Mouse (Mus musculus) E14TG2a.4 (cell line): Measurements from ENCODE around the gene C3.

Experiments
- H3K27me3 ChIP-seq: 2 replicates; pipeline ENCODE4 v1.6.1; 2014; ENCODE audit warnings: low read length, control low read depth; ENCODE audit not compliant: insufficient read depth
- H3K36me3 ChIP-seq: 2 replicates; pipeline ENCODE4 v1.6.1; 2014; ENCODE audit warnings: low read length, control low read depth; ENCODE audit not compliant: insufficient read depth
- H3K4me1 ChIP-seq: replicated peaks from 2 replicates; pipeline ENCODE4 v1.6.1; 2014; ENCODE audit warnings: low read depth, low read length, control low read depth
- H3K4me3 ChIP-seq: replicated peaks from 2 replicates; pipeline ENCODE4 v1.5.1; 2014; ENCODE audit warnings: mild to moderate bottlenecking, low read length
- H3K9me3 ChIP-seq: 2 replicates; pipeline ENCODE4 v1.6.1; 2014; ENCODE audit warnings: low read length, control low read depth
- CTCF ChIP-seq: conservative IDR thresholded peaks from 2 replicates; pipeline ENCODE4 v1.5.1; 2014; ENCODE audit warnings: low read length
- NANOG ChIP-seq: IDR thresholded peaks from 2 replicates; pipeline ENCODE4 v1.6.1; 2014; ENCODE audit warnings: borderline replicate concordance, low read length, mixed read lengths
- POU5F1 ChIP-seq: IDR thresholded peaks from 2 replicates; pipeline ENCODE4 v1.6.1; 2014; ENCODE audit warnings: low read length, borderline replicate concordance

Gene C3

DNA sequence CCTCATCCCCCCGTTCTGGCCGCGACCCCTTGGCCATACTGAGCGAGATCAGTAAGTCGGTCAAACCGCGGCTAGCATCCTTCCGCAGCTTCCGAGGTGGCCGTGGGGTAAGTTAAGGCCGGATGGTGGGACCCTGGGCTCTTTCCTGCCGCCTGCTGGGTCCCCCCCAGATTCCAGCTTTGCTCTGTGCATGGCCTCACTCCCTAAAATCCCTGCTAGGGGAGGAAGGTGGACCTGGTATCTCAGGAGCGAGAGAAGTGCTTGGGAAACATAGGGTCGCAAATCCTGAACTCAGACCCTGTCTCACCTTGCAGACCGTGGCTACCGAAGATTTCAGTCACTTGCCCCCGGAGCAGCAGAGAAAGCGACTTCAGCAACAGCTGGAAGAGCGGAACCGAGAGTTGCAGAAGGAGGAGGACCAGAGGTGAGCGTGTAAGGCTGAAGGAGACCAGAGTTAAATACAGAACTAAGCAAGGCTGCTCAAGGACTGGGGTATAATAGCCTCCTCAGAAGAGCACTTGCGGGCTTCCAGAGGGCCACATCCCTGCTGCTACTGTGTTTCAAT, 29.1 kb upstream of the C3 start:
- Histone ChIP-seq H3K9me3 (no peaks in the 10 kb centered on the region), H3K4me1 (peaks cover 79% of the 10 kb centered on the region), H3K4me3 (no peak overlapping the region), H3K36me3 (peaks cover 99% of the 10 kb centered on the region), H3K27me3 (no peaks in the 10 kb centered on the region)
- TF ChIP-seq POU5F1 = no peak
- no peak for TF ChIP-seq CTCF
- TF ChIP-seq NANOG = no peak

DNA sequence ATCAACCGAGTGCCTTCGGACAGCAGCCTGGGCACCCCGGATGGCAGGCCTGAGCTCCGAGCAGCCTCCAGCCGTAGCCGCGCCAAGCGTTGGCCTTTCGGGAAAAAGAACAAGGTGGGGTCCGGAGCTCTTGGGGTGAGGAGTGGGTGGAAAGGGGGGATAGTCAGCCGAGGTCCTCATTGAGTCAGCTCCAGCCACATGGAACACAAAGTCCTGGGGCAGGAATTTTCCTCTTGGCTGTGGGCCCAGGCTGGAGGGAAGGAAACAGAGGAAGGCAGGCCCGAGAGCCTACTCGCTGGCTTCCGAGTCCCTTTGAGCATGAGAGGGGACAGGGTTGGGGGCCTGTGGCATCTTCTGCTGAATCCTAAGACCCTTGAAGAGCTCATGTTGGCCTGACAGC, 27.4 kb upstream of the C3 start:
- H3K27me3 ChIP-seq = no peaks in the 10 kb centered on the region
- peaks cover 77% of the 10 kb centered on the region for H3K4me1 ChIP-seq
- TF ChIP-seq CTCF (no peak), NANOG (no peak), POU5F1 (no peak)
- H3K9me3 ChIP-seq = no peaks in the 10 kb centered on the region
- no peak overlapping the region for H3K4me3 ChIP-seq
- peaks cover 93% of the 10 kb centered on the region for H3K36me3 ChIP-seq

DNA sequence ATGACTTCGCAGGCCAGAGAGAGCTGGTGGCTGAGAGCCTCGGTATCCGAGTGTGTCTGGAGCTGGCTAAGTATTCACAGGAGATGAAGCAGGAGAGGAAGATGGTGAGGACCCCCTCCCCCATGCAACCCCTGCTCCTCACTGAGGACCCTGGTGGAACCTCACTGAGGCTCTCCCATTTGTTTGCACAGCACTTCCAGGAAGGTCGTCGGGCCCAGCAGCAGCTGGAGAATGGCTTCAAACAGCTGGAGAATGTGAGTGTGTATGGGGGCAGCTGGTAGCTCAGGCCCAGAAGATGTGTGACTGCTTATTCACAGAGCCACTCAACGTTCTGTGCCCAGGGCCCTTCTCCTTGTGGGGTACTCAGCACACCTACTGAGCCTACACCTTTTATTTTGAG, 25.4 kb upstream of the C3 start:
- Histone ChIP-seq H3K27me3 (no peaks in the 10 kb centered on the region), H3K4me1 (peaks cover 76% of the 10 kb centered on the region), H3K36me3 (peaks cover 72% of the 10 kb centered on the region), H3K9me3 (no peaks in the 10 kb centered on the region), H3K4me3 (no peak overlapping the region)
- no peak for TF ChIP-seq NANOG
- no peak for TF ChIP-seq POU5F1
- TF ChIP-seq CTCF = no peak

DNA sequence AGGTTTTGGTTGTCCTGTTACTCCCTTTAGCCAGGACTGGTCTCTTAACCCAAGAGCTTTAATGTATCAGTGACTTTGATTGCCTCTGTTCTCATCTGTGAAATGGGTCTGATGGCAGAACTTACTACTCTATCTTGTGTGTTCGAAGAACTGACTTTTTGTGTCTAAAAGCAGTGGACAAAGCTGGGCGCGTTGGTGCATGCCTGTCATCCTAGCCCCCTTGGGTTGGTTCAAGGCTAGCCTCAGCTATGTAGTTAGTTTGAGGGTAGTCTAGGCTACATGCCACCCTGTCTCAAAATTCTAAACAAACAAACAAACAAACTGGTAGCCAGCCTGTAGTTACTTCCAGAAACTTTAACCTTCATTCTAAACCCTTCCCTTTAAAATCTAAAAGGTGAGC, 23.5 kb upstream of the C3 start:
- Histone ChIP-seq H3K27me3 (no peaks in the 10 kb centered on the region), H3K4me1 (peaks cover 66% of the 10 kb centered on the region), H3K36me3 (peaks cover 55% of the 10 kb centered on the region), H3K4me3 (peak overlapping the region; percentile 97), H3K9me3 (no peaks in the 10 kb centered on the region)
- TF ChIP-seq NANOG = no peak
- TF ChIP-seq CTCF = no peak
- TF ChIP-seq POU5F1 = no peak

DNA sequence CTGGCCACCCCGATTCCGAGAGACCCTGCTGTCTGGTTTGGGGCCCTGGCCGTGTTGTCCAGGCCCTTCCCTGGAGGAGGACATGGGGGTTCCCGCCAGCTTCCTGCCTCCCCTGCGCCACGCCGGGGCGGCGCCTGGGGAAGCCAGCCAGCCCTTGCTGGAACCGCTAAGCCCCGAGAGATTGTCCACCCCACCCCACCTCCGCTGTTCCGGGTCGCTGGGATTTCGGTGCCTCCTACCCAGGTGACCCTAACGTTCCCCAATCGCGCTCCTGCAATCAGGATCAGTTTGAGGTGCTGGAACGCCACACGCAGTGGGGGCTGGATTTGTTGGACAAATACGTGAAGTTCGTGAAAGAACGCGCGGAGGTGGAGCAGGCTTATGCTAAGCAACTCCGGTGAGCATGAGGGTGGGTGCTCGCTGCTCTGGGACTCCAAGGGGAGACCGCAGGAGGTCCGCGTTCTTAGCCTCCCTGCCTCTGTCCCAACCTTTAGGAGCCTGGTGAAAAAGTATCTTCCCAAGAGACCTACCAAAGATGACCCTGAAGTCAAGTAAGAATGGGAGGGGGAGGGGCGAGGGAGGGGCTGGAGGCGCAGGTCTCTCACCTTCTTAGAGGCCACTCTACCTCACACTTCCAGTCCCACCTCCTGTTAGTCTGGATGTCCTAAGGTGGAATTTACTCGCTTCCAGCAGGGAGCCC, 22.7 kb upstream of the C3 start:
- peaks cover 52% of the 10 kb centered on the region for H3K36me3 ChIP-seq
- H3K4me1 ChIP-seq = peaks cover 73% of the 10 kb centered on the region
- H3K9me3 ChIP-seq = no peaks in the 10 kb centered on the region
- peak overlapping the region; percentile 97 for H3K4me3 ChIP-seq
- no peak for TF ChIP-seq NANOG
- TF ChIP-seq CTCF = no peak
- no peak for TF ChIP-seq POU5F1
- no peaks in the 10 kb centered on the region for H3K27me3 ChIP-seq

DNA sequence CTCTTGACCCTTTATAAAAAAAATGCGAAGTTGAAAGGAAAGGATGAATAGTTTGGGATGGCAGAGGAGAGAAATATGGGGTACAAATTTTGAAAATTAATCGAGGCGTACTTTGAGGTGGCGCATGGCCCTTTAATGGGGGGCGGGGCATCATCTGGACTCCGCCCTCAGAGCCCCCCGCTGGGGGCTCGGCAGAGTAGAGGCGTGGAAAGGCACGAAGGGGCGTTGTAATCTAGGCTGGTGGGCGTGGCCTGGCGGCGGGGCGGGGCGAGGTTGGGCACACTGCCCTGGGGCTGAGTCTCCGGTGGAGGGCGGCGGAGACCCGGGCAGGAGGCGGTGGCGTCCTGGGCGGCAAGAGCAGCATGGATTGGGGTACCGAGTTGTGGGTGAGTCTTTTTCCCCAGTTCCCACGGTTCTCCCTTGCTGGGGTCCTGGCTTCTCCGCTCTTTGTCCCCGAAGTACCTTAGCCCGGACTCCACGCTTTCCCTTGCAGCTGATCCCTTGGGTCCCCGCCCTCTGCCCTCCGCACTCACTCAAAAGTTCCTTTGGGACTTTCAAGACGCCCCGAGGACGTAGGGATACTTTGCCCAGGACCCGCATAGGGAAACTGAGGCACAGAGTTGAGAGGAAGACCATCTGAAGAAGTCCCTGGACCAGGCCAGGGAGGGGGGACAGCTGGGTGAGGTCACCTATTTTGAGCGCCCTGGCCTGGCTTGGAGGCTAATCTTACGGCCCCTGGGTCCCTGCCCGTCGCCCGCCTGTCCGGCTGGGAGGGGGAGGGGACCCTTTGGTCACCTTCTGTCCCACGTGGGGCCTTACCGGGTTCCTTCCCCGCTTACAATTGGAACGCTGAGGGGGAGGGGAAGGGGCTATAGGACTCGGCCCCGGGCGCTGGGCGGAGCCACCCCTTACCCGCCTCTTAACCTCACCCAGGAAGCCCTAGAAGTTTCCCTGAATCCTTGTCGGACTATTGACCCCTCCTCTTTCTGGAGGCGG, 21.5 kb upstream of the C3 start, which contains the start of gene Trip10:
Trip10 (plus strand) TSS at position 270 of the 996 bp plus-strand sequence.
- Histone ChIP-seq H3K4me1 (peaks cover 63% of the 10 kb centered on the region), H3K4me3 (peak within 1 kb of the TSS; percentile 97), H3K36me3 (peaks cover 52% of the 10 kb centered on the region), H3K27me3 (no peaks in the 10 kb centered on the region), H3K9me3 (no peaks in the 10 kb centered on the region)
- TF ChIP-seq CTCF = no peak
- no peak for TF ChIP-seq POU5F1
- no peak for TF ChIP-seq NANOG

DNA sequence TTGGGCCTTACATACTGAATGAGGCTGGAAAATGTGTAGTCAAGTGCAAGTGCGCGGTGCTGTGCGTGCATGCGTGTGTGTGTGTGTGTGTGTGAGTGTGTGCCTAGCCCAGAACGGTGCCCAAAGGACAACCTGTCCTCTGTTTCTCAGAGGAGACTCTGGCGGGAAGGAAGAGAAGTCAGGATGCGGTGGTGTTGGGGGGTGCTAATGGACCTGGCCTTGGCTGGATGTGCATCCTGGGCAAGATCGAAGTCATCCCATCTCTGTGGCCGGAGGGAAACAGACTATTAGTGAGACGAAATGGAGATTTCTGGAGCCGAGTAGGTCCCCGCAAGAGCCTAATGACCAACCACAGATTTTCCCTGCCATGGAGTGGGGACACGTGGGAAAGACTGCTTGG, 20.8 kb upstream of the C3 start:
- Histone ChIP-seq H3K27me3 (no peaks in the 10 kb centered on the region), H3K4me3 (peak overlapping the region; percentile 97), H3K4me1 (peaks cover 56% of the 10 kb centered on the region), H3K36me3 (peaks cover 52% of the 10 kb centered on the region), H3K9me3 (no peaks in the 10 kb centered on the region)
- TF ChIP-seq NANOG (no peak), CTCF (no peak), POU5F1 (no peak)

DNA sequence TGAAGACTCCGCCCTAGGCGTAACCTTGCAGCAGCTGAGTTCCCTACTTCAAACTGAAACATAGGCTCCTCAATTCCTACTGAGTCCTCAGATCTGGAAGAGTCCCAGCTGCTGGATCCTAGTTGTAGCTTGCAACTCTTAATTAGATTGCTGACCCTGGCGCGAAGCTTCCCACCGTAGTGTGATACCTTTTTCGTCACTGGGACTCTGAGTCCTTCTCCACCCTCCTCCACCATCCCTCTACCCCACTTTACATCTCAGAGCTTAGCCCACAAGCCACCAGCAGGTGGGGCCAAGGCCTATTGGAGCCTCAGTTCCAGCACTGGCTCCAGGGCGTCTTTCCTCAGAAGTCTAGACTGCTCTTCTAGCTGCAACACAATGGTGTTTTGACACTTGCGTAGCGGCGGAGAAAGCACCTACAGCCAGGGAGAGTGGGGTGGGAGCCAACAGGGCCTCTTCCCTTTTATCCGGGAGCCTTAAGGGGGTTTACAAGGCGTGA, 20.3 kb upstream of the C3 start, which contains the start of gene Gpr108:
Gpr108 (minus strand) TSS at position 246 of the 499 bp plus-strand sequence.
- no peaks in the 10 kb centered on the region for H3K9me3 ChIP-seq
- H3K4me1 ChIP-seq = peaks cover 51% of the 10 kb centered on the region
- peaks cover 49% of the 10 kb centered on the region for H3K36me3 ChIP-seq
- peak within 1 kb of the TSS; percentile 97 for H3K4me3 ChIP-seq
- no peak for TF ChIP-seq POU5F1
- peak; percentile 34 for TF ChIP-seq CTCF
- no peak for TF ChIP-seq NANOG
- no peaks in the 10 kb centered on the region for H3K27me3 ChIP-seq
